Mouse (Mus musculus) urinary bladder, postnatal 36 days (tissue): Measurements from ENCODE around the gene Cnih4.

ENCODE experiments used
- DNase-seq, 2 experiments: peaks; one replicate each; pipeline ENCODE4 v3.0.0; 2022; ENCODE audit warnings: low spot score in 2 of 2, mixed read lengths in 1 of 2

Gene Cnih4

GRCm38 (mm10) chr1:181210601-181211402, 66.3 kb downstream of the Cnih4 start:
- peak; percentile 23 to 35 for DNase-seq

- peak in 1 of 2 experiments; percentile 32 for DNase-seq
Measured at GRCm38 (mm10) chr1:181211403-181211919, 67.0 kb downstream of the Cnih4 start.

DNA sequence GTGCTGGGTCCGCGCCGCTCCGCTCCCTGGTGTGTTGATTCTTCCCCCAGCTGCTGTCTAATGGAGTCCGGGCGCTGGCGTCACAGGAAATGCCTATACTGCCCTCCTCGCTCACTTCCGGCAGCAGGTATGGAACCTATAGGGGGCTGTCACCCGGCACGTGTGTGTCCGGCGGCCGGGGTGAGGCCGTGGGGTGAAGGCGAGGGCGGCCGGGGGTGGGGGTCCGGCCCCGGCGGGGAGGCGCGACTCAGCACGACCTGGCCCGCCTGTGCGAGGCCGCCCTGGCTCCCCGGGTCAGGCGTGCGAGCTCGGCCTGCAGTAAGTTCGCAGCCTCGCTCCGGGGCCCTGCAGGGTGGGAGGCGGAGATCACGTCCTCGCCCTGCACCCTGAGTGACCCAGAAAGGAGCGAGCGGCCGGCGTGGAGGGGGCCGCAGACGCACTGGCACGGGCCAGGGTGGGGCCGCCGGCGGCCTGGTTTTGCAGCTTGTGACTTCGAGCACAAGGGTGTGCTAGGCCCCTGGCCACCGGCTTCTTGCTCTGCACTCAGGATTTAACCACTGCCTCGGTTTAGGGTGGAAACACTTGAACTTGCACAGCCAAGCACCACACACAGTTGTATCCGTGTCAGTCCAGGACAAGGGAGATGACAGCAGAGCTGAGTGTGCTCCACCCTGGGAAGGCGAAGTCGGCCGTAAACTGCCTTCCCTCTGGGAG, 67.6 kb downstream of the Cnih4 start, which contains the start of gene Wdr26:
Wdr26 (minus strand) TSS at position 82 of the 714 bp plus-strand sequence.
- DNase-seq = peak; percentile 77 to 78

DNA sequence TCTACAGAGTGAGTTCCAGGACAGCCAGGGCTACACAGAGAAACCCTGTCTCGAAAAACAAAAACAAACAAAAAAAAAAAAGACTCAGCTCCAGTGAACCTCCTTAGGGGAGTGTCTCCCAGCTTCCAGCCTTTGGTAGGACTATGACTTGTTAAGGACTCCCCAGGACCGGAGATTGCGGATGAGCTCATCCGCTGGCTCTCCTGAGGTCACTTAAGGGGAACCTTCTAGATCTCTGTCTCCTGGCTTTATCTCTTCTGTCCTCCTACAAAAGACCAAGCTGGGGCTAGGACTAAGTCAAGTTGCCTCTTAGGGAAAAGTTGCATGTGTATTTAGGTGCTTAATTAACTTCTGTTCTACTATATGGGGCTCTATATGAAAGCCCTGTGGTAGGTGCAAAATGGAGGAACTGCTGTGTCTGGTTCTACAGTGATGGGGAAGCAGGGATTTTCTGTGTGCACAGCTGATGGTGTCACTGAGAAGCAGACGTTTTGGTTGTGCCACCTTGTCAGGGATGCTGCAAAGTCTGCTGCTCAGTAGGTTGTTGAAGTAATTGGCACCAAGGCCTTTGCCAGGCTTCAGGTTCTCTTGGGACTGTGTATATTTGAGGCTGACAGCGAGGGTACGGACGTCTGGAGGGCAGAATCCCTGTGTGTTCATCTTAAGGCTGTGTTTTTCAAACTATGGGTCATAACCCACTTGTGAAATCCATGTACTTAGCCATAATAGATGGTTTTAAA, 70.0 kb downstream of the Cnih4 start:
- no peak for DNase-seq

- no peak for DNase-seq
Measured at GRCm38 (mm10) chr1:181216315-181216714, 71.8 kb downstream of the Cnih4 start.
